Mouse (Mus musculus): ENCODE results near the gene Ssrp1.

- TF ChIP-seq CTCF (IDR thresholded peaks at IDR 0.05) (no peak), EP300 (IDR thresholded peaks at IDR 0.05) (0 out of 2 replicates have a peak, but pooled peaks have one; percentile 19)
Measured at GRCm38 (mm10) chr2:85060591-85061060, 23.6 kb downstream of the Ssrp1 start.

Data from lung, postnatal 0 days (tissue).